Mouse (Mus musculus): ENCODE data around the gene Olfr24. TPM values are rescaled to one million over a fixed set of nuclear protein-coding genes. Genes with fewer than 3 reads are reported as not detected.
A peak's percentile ranks its signal among the peaks of the same experiment; 100 is the strongest.
"Not testable (repeated sequence)": the region's sequence is repeated elsewhere in the genome, so short reads cannot be mapped to it uniquely, and the experiment has no call there.

Olfr24 gene
- not detected in 2 replicates for polyA plus RNA-seq (2015; fragmentation: Nextera tagmentation; extraction: Ambion mirVana)

DNA sequence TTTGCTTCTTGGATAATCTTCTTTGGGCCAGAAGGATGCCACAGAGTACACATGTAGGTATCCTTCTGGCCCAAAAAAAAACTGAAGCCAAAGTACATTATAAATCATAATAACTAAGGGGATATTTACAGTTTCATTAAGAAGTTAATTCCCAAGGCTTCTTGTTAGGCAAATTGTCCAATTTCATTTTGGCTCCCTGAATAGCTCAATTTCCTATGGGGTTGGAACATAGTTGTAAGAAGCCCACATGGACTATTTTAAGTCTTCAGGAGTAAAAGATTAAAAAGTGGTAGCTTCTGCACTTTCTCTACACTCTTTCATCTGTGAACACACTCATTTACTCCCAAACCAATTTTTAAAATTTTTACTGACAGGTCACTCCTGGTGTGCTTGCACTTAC is at the start of gene Olfr24:
Gene Olfr24, minus strand, starts transcription at position 101 of the 400 bp plus-strand sequence.
- H3K4me1 ChIP-seq (replicated peaks): no peaks in the 10 kb centered on the region
- no peaks in the 10 kb centered on the region for H3K9me3 ChIP-seq
- H3K27me3 ChIP-seq: no peaks in the 10 kb centered on the region
- no peaks in the 10 kb centered on the region for H3K36me3 ChIP-seq
- H3K4me3 ChIP-seq (replicated peaks): no peak within 1 kb of the TSS
- no peak within 1 kb of the TSS for H3K4me2 ChIP-seq (replicated peaks)
- no peak within 1 kb of the TSS for H3K27ac ChIP-seq
- H3K9ac ChIP-seq (replicated peaks): no peak within 1 kb of the TSS
- no peak for ATAC-seq

DNA sequence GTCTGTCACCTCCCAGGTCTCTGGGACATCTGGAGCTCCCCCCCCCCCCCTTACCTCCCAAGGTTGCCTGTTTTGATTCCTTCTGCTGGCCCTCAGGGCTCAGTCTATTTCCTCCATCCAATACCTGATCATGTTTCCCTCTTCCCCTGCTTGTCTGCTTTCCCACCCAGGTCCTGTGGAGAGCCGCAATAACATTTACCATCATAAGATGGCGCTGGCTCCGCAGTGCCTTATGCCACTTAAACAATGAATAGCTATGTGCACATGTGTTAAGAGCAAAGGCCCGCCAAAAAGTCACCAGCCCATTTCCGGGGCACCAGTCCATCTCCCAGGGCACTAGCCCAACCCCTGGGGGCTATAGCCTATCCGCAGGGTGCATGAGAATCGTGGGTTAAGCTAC is 21.5 kb upstream of the Olfr24 start:
- Histone ChIP-seq H3K27ac (no peak overlapping the region), H3K4me2 (replicated peaks) (no peak overlapping the region), H3K27me3 (no peaks in the 10 kb centered on the region), H3K4me1 (replicated peaks) (no peaks in the 10 kb centered on the region), H3K9ac (replicated peaks) (no peak overlapping the region), H3K4me3 (replicated peaks) (no peak overlapping the region), H3K9me3 (no peaks in the 10 kb centered on the region), H3K36me3 (no peaks in the 10 kb centered on the region)
- ATAC-seq: no peak
- 54% methylated on average over 7 of the region's 7 CpGs for WGBS

DNA sequence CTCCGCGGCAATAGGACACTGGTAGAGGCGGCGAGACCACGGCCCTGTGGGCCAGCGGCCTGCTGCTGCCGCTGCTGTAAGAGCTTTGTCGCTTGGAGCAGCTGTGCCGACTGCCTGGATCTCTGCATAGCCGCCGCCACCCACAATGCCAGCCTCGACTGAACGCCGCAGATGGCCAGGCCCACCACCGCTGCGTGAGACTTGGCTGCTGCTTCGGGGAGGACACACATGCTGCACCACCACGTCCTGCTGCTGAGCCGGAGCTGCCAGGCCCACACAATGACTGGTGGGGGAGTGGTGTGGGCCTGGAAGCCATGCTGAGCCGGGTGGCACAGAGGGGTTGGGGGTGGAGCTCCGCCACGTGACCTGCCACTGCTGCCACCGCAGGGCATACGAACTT is 15.7 kb upstream of the Olfr24 start:
- Histone ChIP-seq H3K27ac (no peak overlapping the region), H3K9me3 (0 out of 2 replicates have a peak, but pooled peaks cover 3% of the 10 kb centered on the region), H3K4me1 (replicated peaks) (no peaks in the 10 kb centered on the region), H3K36me3 (no peaks in the 10 kb centered on the region), H3K4me2 (replicated peaks) (peak overlapping the region; percentile 17), H3K27me3 (no peaks in the 10 kb centered on the region), H3K9ac (replicated peaks) (no peak overlapping the region), H3K4me3 (replicated peaks) (no peak overlapping the region)
- 67% methylated on average over 24 of the region's 24 CpGs for WGBS
- peak; percentile 78 for ATAC-seq

DNA sequence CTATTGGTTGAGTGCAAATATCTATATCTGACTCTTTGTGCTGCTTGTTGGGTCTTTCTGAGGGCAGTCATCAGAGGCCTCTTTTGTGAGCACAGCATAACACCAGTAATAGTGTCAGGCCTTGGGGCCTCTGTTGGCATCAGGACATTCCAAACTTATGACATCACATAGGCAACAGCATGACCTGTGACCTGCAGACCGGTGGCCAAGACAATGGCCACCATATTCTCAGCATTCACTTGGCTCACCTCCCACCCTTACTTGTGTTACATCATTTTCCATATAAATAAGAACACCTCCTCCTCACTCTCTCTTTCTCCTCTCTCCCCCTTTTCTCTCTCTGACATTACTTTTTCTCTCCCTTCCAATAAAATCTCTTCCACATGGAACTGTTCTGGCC is 15.2 kb upstream of the Olfr24 start:
- 71% methylated on average over 1 of the region's 1 CpGs for WGBS
- Histone ChIP-seq H3K4me2 (replicated peaks) (no peak overlapping the region), H3K4me1 (replicated peaks) (no peaks in the 10 kb centered on the region)

DNA sequence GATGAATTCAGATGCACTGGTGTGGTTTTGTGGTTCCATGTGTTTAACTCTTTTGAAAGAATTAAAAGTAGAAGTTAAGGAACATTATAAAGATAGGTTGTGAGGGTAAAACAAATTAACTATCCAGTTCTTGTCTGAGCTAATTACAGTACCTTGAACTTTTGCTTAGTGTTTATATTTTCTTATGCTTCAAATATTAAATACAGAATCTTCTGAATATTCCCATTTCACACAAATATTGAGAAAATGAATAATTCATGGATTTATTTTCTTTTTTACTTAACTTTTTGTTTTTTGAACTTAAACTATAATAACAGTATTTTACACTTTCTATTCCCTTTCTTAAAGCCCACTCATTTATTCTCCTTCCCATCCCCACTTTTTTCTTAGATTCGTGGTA is 8.2 kb downstream of the Olfr24 start:
- ATAC-seq: no peak
- WGBS: 76% methylated on average over 1 of the region's 1 CpGs

More for the DNA sequence above, 15.2 kb upstream of the Olfr24 start:
- Histone ChIP-seq H3K27me3 (no peaks in the 10 kb centered on the region), H3K4me3 (replicated peaks) (no peak overlapping the region), H3K9ac (replicated peaks) (no peak overlapping the region), H3K27ac (no peak overlapping the region), H3K9me3 (0 out of 2 replicates have a peak, but pooled peaks cover 3% of the 10 kb centered on the region), H3K36me3 (no peaks in the 10 kb centered on the region)
- no peak for ATAC-seq

DNA sequence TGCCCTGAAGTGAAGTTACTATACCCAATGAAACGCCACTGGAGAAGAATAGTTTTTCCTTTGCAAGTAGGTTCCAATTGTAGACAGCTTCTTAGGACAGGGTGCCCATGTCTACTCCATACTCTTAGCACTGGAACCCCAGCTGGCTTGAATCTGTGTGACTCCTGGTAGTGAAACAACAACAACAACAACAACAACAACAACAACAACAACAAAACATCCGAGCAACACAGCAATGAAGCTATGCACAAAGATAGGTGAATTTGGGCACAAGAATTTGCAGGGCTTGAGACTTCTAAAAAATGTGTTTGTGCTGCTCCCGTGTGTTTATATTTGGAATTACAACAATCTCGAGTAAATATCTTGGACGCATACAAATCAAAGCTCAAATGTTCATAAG is 19.2 kb downstream of the Olfr24 start:
- WGBS: 31% methylated on average over 5 of the region's 5 CpGs
- H3K4me3 ChIP-seq (replicated peaks): no peak overlapping the region
- no peaks in the 10 kb centered on the region for H3K27me3 ChIP-seq
- H3K9ac ChIP-seq (replicated peaks): no peak overlapping the region
- ATAC-seq: peak; percentile 60; the same call in 1 of the 2 replicates
- H3K4me2 ChIP-seq (replicated peaks): no peak overlapping the region
- H3K4me1 ChIP-seq (replicated peaks): no peaks in the 10 kb centered on the region
- no peak overlapping the region for H3K27ac ChIP-seq
- no peaks in the 10 kb centered on the region for H3K36me3 ChIP-seq
- no peaks in the 10 kb centered on the region for H3K9me3 ChIP-seq

More for the DNA sequence above, 8.2 kb downstream of the Olfr24 start:
- Histone ChIP-seq H3K36me3 (no peaks in the 10 kb centered on the region), H3K4me3 (replicated peaks) (no peak overlapping the region), H3K27me3 (no peaks in the 10 kb centered on the region), H3K27ac (no peak overlapping the region), H3K9ac (replicated peaks) (no peak overlapping the region), H3K4me2 (replicated peaks) (no peak overlapping the region), H3K9me3 (no peaks in the 10 kb centered on the region), H3K4me1 (replicated peaks) (no peaks in the 10 kb centered on the region)

DNA sequence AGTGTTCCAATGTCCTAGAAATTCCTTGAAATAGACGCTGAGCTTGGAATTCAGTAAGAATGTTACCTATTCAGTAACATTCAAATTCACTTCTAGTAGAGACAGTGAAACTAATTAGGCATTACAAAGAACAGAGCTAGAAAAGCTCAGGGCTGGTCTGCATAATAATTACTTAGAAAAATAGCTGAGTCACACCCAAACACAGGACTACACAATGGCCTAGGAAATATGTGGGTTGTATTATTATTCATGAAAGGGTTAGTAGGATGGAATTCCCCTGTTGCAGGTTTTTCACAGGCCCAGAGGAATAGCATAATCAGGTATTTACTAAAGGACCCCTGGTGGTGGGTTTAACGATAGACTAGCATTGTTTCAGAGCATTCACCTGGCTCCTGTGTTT is 29.6 kb downstream of the Olfr24 start:
- H3K4me1 ChIP-seq (replicated peaks); H3K9me3 ChIP-seq; H3K27me3 ChIP-seq; ATAC-seq; H3K4me2 ChIP-seq (replicated peaks); H3K4me3 ChIP-seq (replicated peaks); H3K9ac ChIP-seq (replicated peaks); H3K27ac ChIP-seq; H3K36me3 ChIP-seq: not testable (repeated sequence)
- WGBS: 64% methylated on average over 2 of the region's 2 CpGs

DNA sequence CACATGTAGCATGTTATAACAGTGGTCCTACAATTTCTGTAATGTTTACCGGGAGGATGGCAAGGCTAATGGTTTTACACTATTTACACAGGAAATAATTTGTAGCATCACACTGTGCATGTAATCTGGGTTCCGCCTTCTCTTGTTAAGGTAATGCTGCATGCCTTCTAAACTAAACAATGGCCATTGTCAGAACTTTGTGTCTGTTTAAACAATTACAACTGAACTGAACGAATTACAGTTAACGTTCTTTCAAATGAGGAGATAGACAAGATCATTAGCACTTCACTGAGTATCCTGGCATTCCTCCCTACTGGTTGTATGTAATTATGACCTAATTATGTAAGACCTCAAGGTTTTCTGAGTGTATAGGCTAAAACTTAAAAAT is 41.1 kb downstream of the Olfr24 start:
- H3K9ac ChIP-seq (replicated peaks): no peak overlapping the region
- no peaks in the 10 kb centered on the region for H3K36me3 ChIP-seq
- no peak overlapping the region for H3K27ac ChIP-seq
- no peaks in the 10 kb centered on the region for H3K27me3 ChIP-seq
- peaks cover 11% of the 10 kb centered on the region for H3K4me1 ChIP-seq (replicated peaks)
- 32% methylated on average over 4 of the region's 4 CpGs for WGBS
- no peak for ATAC-seq
- no peaks in the 10 kb centered on the region for H3K9me3 ChIP-seq
- no peak overlapping the region for H3K4me2 ChIP-seq (replicated peaks)
- no peak overlapping the region for H3K4me3 ChIP-seq (replicated peaks)

DNA sequence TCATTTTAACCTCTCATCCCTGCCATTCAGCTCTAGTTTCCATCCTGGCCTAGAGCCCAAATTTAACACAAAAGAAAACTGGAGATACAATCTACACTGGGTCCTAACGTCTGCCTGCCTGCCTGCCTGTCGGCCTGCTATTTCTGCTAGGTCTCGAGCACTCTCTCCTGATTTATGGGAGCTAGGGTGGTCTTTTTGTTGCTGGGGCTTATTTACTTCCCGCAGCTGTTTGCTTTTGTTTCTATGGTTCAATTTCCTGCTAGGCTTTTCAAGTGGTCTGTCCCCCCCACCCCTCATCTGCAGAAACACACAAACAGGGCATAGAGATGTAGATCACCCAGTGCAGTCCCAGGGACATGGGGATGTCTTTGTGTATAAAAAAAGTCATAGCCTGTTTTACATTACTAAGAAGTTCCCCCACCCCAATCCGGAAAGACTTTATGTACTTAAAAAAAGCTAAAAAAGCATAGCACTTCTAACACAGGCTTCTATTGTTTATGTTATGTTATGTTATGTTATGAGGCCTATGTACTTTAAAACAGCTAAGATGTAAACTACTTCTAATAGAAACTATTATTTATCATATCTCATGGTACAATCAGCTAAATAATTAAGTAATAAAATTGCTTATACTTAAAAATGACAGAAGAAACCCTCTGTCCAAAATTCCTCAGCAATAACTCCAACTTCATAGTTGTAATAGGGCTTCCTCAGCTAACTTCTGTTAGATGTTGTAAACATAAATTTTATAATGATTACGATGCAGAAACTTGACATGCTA is 41.7 kb downstream of the Olfr24 start:
- Histone ChIP-seq H3K36me3 (no peaks in the 10 kb centered on the region), H3K27me3 (no peaks in the 10 kb centered on the region), H3K27ac (no peak overlapping the region), H3K4me3 (replicated peaks) (no peak overlapping the region), H3K4me2 (replicated peaks) (no peak overlapping the region), H3K4me1 (replicated peaks) (peaks cover 11% of the 10 kb centered on the region), H3K9ac (replicated peaks) (no peak overlapping the region), H3K9me3 (no peaks in the 10 kb centered on the region)
- ATAC-seq: peak; percentile 89
- 18% methylated on average over 6 of the region's 6 CpGs for WGBS

DNA sequence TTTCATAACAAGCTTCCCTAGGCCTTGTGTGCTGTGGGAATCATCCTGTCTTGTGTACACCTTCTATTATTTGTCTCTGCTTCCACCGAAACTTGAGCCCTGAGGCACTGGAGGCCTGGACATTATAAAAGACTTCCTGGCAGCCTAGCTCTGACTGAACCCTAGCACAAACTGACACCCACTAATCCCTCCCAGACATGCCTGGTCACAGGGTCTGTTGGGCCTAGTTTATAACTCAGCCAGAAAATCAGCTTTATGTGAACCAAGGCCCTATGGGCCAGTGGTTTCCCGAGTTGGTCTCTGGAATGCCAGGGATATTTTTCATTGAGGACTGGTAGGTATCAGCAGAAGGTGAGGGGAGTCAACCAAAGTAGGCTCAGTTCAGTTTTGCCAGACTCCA is 42.8 kb downstream of the Olfr24 start:
- no peak overlapping the region for H3K4me2 ChIP-seq (replicated peaks)
- no peak overlapping the region for H3K27ac ChIP-seq
- no peaks in the 10 kb centered on the region for H3K9me3 ChIP-seq
- 23% methylated on average over 2 of the region's 2 CpGs for WGBS
- no peaks in the 10 kb centered on the region for H3K27me3 ChIP-seq
- H3K36me3 ChIP-seq: no peaks in the 10 kb centered on the region
- 0 out of 2 replicates have a peak, but pooled peaks have one; percentile 25 for ATAC-seq
- H3K4me3 ChIP-seq (replicated peaks): no peak overlapping the region
- H3K9ac ChIP-seq (replicated peaks): no peak overlapping the region
- H3K4me1 ChIP-seq (replicated peaks): peaks cover 11% of the 10 kb centered on the region

DNA sequence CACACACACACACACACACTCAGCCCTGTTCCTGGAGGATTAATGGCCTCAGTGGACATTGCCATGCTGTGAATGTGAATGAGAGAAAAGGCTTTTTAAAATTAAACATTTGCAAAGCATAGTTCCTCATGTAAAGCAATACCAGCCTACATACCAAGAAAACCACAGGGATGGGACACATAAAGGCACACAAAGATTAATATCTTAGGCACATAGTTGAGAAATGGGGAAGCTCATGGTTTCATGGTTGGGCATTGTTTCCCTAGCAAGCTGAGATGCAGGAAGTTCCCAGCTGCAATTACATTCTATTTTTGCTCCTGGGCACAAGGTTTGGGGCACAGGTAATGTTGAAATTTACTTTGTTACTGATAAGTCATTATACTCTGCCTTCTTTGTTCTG is 58.2 kb downstream of the Olfr24 start:
- Histone ChIP-seq H3K36me3 (no peaks in the 10 kb centered on the region), H3K4me1 (replicated peaks) (no peaks in the 10 kb centered on the region), H3K9me3 (no peaks in the 10 kb centered on the region), H3K4me3 (replicated peaks) (no peak overlapping the region), H3K27me3 (no peaks in the 10 kb centered on the region), H3K9ac (replicated peaks) (no peak overlapping the region), H3K4me2 (replicated peaks) (no peak overlapping the region), H3K27ac (no peak overlapping the region)
- ATAC-seq: no peak

All from midbrain, embryonic 13.5 days (tissue).